Mouse (Mus musculus) heart, embryonic 15.5 days (tissue): Measurements from ENCODE around the gene Insm2. TPM values are rescaled to one million over a fixed set of nuclear protein-coding genes. Genes with fewer than 3 reads are reported as not detected.
"Not testable (repeated sequence)": the region's sequence is repeated elsewhere in the genome, so short reads cannot be mapped to it uniquely, and the experiment has no call there.

Experiments
- ATAC-seq: fragments of 200-750 bp; cut with Nextera tagmentation; replicated peaks from 2 replicates; pipeline ENCODE4 v1.8.0; 2017; ENCODE audit warnings: low read depth, moderate TSS enrichment; ENCODE audit not compliant: insufficient number of reproducible peaks, insufficient read depth, low FRiP score
- H3K27ac ChIP-seq: fragments of 300-500 bp; sonication (generic); 2 replicates; pipeline ENCODE4 v1.5.1; 2015; ENCODE audit warnings: mild to moderate bottlenecking, inconsistent platforms
- H3K27me3 ChIP-seq: fragments of 300-500 bp; sonication (generic); 2 replicates; pipeline ENCODE4 v1.6.1; 2015; ENCODE audit warnings: inconsistent platforms
- H3K36me3 ChIP-seq: fragments of 300-500 bp; sonication (generic); 2 replicates; pipeline ENCODE4 v1.6.1; 2015; ENCODE audit warnings: mild to moderate bottlenecking, inconsistent platforms
- H3K4me1 ChIP-seq: fragments of 300-500 bp; sonication (generic); replicated peaks from 2 replicates; pipeline ENCODE4 v1.6.1; 2015; ENCODE audit warnings: inconsistent platforms
- H3K4me2 ChIP-seq: fragments of 300-500 bp; sonication (generic); 2 replicates; pipeline ENCODE4 v1.6.1; 2015; ENCODE audit warnings: inconsistent platforms, mild to moderate bottlenecking, moderate library complexity
- H3K4me3 ChIP-seq: fragments of 300-500 bp; sonication (generic); 2 replicates; pipeline ENCODE4 v1.5.1; 2015; ENCODE audit warnings: mild to moderate bottlenecking, inconsistent platforms
- H3K9ac ChIP-seq: fragments of 300-500 bp; sonication (generic); 2 replicates; pipeline ENCODE4 v1.6.1; 2015; ENCODE audit warnings: mild to moderate bottlenecking, inconsistent platforms
- H3K9me3 ChIP-seq: fragments of 300-500 bp; sonication (generic); replicated peaks from 2 replicates; pipeline ENCODE4 v1.6.1; 2016; ENCODE audit warnings: inconsistent platforms
- WGBS: fragments of 180-500 bp; shearing (Covaris S2); methylation state at CpG from one replicate; pipeline ENCODE4 v1.1.7; 2015; ENCODE audit warnings: mixed read lengths; 5-methylcytosine and 5-hydroxymethylcytosine counted together
- polyA plus RNA-seq: library from polyadenylated mRNA; unstranded; fragments of >200 nt; fragmentation: Nextera tagmentation; extraction: Ambion mirVana; gene quantifications from 2 replicates; pipeline ENCODE4 v1.2.1, GENCODE M21; 2015

The Insm2 gene
- polyA plus RNA-seq, result 0.04 and 1.3 TPM in 2 replicates

DNA sequence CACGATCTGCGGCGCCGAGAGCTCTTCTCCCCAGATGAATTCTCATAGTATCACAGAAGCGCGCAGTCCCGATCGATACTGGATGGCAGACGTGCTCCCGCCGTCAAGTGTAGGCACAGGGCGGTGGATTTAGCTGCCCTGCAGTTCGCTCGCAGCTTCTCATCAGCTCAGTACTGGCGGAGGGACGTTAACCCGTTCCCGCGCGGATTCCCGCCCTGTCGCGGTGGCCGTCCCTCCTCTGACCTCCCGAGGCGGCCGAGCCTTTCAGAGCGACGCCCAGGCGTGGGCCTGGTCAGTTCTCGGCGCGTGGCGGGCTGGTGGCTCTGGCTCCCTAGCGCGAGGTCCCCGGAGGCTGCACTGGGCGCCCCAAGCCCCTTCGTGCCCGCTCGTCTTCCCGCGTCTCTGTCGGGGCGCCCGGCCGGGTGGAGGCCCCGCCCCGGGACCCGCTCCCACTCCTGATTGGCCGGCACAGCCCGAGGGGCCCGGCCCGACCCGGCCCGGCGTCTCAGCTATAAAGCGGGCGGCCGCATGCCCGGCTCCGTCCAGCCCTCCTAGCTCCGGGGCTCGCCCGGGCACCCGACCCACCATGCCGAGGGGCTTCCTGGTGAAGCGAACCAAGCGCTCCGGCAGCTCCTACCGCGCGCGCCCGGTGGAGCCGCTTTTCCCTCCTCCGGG, at the start of gene Insm2:
Insm2 (plus strand) TSS at position 541 of the 675 bp plus-strand sequence.
- H3K4me2 ChIP-seq, result peak within 1 kb of the TSS; percentile 80
- peaks cover 5% of the 10 kb centered on the region for H3K36me3 ChIP-seq
- no peak within 1 kb of the TSS for H3K9ac ChIP-seq
- peaks cover 54% of the 10 kb centered on the region for H3K27me3 ChIP-seq
- H3K4me3 ChIP-seq, result peak within 1 kb of the TSS; percentile 49
- peaks cover 25% of the 10 kb centered on the region for H3K4me1 ChIP-seq
- no peaks in the 10 kb centered on the region for H3K9me3 ChIP-seq
- H3K27ac ChIP-seq, result no peak within 1 kb of the TSS
- WGBS, result 1% methylated on average over 72 of the region's 77 CpGs
- ATAC-seq, result peak; percentile 52; the same call in 1 of the 2 replicates

- H3K9ac ChIP-seq, H3K4me3 ChIP-seq, H3K27ac ChIP-seq, H3K36me3 ChIP-seq, ATAC-seq, H3K27me3 ChIP-seq, H3K9me3 ChIP-seq, H3K4me2 ChIP-seq, H3K4me1 ChIP-seq: not testable (repeated sequence)
- WGBS, result 78% methylated on average over 6 of the region's 6 CpGs
Measured at GRCm38 (mm10) chr12:55554901-55555300, 44.3 kb upstream of the Insm2 start.

DNA sequence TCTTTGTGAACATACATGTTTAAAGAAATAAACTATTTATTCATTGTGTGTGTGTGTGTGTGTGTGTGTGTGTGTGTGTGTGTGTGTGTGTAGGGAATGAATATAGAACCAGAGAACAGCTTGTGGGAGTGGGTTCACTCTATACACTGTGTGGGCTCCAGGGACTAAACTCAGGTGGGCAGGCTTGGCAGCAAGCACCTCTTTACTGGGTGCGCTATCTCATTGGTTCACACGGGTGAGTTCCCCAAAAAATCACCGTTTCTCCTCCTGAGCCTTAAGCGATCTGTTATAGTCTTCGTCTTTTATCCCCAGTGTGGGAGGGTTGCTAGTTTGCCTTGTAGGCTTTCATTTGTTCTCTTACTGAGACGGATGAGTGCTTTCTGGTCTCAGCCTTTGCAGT, 41.4 kb upstream of the Insm2 start:
- no peaks in the 10 kb centered on the region for H3K36me3 ChIP-seq
- no peaks in the 10 kb centered on the region for H3K27me3 ChIP-seq
- H3K4me1 ChIP-seq, result no peaks in the 10 kb centered on the region; the same call in 1 of the 2 replicates
- 71% methylated on average over 6 of the region's 6 CpGs for WGBS
- no peak overlapping the region for H3K4me2 ChIP-seq
- no peaks in the 10 kb centered on the region for H3K9me3 ChIP-seq
- H3K9ac ChIP-seq, result no peak overlapping the region
- H3K4me3 ChIP-seq, result no peak overlapping the region
- no peak for ATAC-seq
- H3K27ac ChIP-seq, result no peak overlapping the region

GRCm38 (mm10) chr12:55559184-55559855, 39.9 kb upstream of the Insm2 start:
- WGBS, result 82% methylated on average over 12 of the region's 12 CpGs
- Histone ChIP-seq H3K9me3 (no peaks in the 10 kb centered on the region), H3K4me2 (no peak overlapping the region), H3K4me3 (no peak overlapping the region), H3K27me3 (no peaks in the 10 kb centered on the region), H3K27ac (no peak overlapping the region), H3K9ac (no peak overlapping the region), H3K36me3 (no peaks in the 10 kb centered on the region), H3K4me1 (no peaks in the 10 kb centered on the region; the same call in 1 of the 2 replicates)
- no peak for ATAC-seq

DNA sequence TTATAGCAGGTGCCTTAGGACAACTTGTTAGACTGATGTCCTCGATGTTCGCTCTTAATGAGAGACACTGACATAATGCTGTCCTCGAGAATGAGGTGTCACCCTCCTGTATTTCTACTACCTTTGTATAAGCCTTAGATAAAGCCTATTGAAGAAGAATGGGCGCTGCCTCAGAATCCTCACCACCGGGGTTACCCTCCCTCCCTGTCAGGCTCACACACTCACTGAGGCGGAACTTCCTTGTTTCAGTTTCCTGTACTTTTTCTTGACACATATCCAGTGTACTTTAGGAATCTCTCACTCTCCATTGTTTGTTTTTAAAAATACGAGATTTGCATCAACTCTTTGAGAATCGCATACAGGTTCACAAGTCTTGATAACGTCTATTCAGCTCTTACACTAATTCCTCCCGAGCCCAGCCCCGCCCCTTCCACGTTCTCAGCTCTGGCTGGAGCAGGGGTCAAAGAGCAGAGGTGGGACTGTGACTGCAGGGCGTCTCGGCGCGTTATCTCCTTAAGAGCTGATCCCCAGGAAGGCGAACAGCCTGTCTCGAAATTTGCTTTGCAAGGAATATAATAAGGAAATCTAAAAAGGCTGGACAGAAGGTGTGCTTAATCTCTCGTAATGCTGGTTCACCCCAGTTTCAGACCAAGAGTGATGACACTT, 39.1 kb upstream of the Insm2 start:
- H3K4me1 ChIP-seq, result no peaks in the 10 kb centered on the region; the same call in 1 of the 2 replicates
- H3K27ac ChIP-seq, result no peak overlapping the region
- ATAC-seq, result no peak
- H3K9me3 ChIP-seq, result no peaks in the 10 kb centered on the region
- H3K4me2 ChIP-seq, result peak overlapping the region; percentile 66
- peak overlapping the region; percentile 10; the same call in 1 of the 2 replicates for H3K9ac ChIP-seq
- H3K27me3 ChIP-seq, result no peaks in the 10 kb centered on the region
- 14% methylated on average over 19 of the region's 19 CpGs for WGBS
- peak overlapping the region; percentile 45 for H3K4me3 ChIP-seq
- H3K36me3 ChIP-seq, result no peaks in the 10 kb centered on the region

DNA sequence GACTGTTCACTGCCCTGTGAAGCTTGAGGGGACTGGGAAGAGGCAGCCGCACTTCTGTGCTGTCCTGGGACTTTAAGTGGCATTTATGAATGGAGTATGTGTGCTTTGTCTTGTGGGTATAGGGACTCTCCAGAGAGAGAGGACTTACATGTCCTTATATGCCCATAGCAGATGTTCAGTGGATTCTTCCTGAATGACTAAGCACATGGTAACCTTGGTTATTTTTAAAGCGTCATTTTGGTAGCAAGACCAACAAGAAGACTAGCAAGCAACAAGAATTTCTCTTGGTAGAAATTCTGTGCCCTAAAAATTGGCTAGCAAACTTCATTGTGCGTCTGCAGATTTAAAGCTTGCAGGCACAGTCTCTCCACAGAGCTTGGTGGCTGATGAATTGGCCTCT, 35.5 kb upstream of the Insm2 start:
- Histone ChIP-seq H3K9ac (no peak overlapping the region), H3K36me3 (no peaks in the 10 kb centered on the region), H3K4me3 (no peak overlapping the region), H3K27ac (no peak overlapping the region), H3K9me3 (no peaks in the 10 kb centered on the region), H3K4me1 (no peaks in the 10 kb centered on the region; the same call in 1 of the 2 replicates), H3K27me3 (no peaks in the 10 kb centered on the region), H3K4me2 (no peak overlapping the region)
- WGBS, result 90% methylated on average over 3 of the region's 3 CpGs
- ATAC-seq, result no peak

DNA sequence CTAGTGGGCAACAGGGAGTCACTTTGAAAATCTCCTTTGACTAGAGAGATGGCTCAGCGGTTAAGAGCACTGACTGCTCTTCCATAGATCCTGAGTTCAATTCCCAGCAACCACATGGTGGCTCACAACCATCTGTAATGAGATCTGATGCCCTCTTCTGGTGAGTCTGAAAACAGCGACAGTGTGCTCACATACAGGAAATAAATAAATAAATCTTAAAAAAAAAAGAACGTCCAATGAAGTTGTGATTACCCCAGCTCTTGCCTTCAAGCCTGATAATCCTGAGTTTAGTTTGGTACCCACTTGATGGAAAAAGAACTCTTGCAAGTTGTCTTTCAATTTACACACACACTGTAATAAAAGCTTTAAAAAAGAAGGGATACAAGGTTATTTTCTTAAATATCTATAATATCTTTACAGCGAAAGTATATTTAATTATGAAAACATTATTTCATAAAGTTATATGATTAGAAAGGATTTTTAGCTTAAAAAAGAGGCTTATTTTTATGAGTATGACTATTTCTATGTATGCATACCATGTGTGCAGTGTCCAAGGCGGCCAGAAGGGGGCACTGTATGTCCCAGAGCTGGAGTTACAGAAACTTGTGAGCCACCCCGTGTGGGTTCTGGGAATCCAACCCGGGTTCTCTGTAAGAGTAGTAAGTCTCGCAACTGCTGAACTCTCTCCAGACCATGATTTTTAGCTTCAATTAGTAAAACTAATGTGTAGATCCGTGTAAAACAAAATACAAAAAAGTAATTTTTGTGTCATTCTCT, 34.9 kb upstream of the Insm2 start:
- no peaks in the 10 kb centered on the region for H3K9me3 ChIP-seq
- no peaks in the 10 kb centered on the region for H3K36me3 ChIP-seq
- ATAC-seq, result no peak
- H3K9ac ChIP-seq, result no peak overlapping the region
- 85% methylated on average over 9 of the region's 9 CpGs for WGBS
- no peaks in the 10 kb centered on the region for H3K27me3 ChIP-seq
- no peak overlapping the region for H3K27ac ChIP-seq
- H3K4me3 ChIP-seq, result no peak overlapping the region
- no peaks in the 10 kb centered on the region; the same call in 1 of the 2 replicates for H3K4me1 ChIP-seq
- H3K4me2 ChIP-seq, result no peak overlapping the region

DNA sequence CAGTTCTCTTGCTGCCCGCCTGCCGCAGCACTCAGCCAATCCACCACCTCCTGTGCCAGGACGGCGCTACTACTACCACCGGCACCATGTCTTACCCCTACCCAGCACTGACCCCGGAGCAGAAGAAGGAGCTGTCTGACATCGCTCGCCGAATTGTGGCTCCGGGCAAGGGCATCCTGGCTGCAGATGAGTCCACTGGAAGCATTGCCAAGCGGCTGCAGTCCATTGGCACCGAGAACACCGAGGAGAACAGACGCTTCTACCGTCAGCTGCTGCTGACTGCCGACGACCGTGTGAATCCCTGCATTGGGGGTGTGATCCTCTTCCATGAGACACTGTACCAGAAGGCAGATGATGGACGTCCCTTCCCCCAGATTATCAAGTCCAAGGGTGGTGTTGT, 34.0 kb upstream of the Insm2 start, which contains the start of gene Aldoart2:
Aldoart2 (plus strand) TSS at position 34 of the 400 bp plus-strand sequence.
- Histone ChIP-seq H3K36me3 (no peaks in the 10 kb centered on the region), H3K4me2 (no peak within 1 kb of the TSS), H3K27ac (no peak within 1 kb of the TSS), H3K9ac (no peak within 1 kb of the TSS), H3K27me3 (no peaks in the 10 kb centered on the region), H3K9me3 (no peaks in the 10 kb centered on the region), H3K4me3 (no peak within 1 kb of the TSS), H3K4me1 (no peaks in the 10 kb centered on the region; the same call in 1 of the 2 replicates)
- WGBS, result 93% methylated on average over 19 of the region's 19 CpGs
- no peak for ATAC-seq

DNA sequence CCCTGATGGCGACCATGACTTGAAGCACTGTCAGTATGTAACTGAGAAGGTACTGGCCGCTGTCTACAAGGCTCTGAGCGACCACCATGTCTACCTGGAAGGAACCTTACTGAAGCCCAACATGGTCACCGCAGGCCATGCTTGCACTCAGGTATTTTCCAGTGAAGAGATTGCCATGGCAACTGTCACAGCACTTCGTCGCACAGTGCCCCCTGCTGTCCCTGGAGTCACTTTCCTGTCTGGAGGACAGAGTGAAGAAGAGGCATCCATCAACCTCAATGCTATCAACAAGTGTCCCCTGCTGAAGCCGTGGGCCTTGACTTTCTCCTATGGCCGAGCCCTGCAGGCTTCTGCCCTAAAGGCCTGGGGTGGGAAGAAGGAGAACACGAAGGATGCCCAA, 33.4 kb upstream of the Insm2 start:
- Histone ChIP-seq H3K36me3 (no peaks in the 10 kb centered on the region), H3K9me3 (no peaks in the 10 kb centered on the region)
- 74% methylated on average over 9 of the region's 9 CpGs for WGBS

DNA sequence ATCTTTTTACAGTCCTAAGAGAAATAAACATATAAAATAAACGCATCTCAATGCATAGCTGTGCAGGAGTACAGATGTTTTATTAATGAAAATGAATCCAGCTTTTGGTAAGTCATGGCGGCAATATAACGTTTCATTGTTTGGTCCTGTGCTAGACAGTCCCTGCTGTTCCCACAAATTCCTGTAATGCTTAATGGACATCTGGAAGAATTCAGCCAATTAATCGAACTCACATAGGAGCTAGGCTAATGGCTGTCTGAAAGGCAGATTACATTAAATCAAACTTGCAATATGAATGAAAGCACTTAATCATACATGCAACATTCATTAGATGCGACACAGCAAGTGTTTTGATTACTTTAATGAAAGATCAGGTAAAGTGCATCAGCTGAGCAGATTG, 32.4 kb upstream of the Insm2 start:
- no peak overlapping the region for H3K27ac ChIP-seq
- H3K9me3 ChIP-seq, result no peaks in the 10 kb centered on the region
- no peak overlapping the region for H3K4me2 ChIP-seq
- no peak for ATAC-seq
- H3K27me3 ChIP-seq, result no peaks in the 10 kb centered on the region
- 78% methylated on average over 5 of the region's 5 CpGs for WGBS
- H3K36me3 ChIP-seq, result no peaks in the 10 kb centered on the region
- no peaks in the 10 kb centered on the region for H3K4me1 ChIP-seq
- no peak overlapping the region for H3K9ac ChIP-seq
- H3K4me3 ChIP-seq, result no peak overlapping the region

More for the DNA sequence above, 33.4 kb upstream of the Insm2 start:
- Histone ChIP-seq H3K4me2 (no peak overlapping the region), H3K4me3 (no peak overlapping the region), H3K9ac (no peak overlapping the region), H3K4me1 (no peaks in the 10 kb centered on the region), H3K27ac (no peak overlapping the region), H3K27me3 (no peaks in the 10 kb centered on the region)
- ATAC-seq, result no peak

GRCm38 (mm10) chr12:55568466-55568865, 30.8 kb upstream of the Insm2 start:
- 82% methylated on average over 3 of the region's 3 CpGs for WGBS

More at GRCm38 (mm10) chr12:55568466-55568865, 30.8 kb upstream of the Insm2 start:
- no peaks in the 10 kb centered on the region for H3K9me3 ChIP-seq
- H3K4me3 ChIP-seq, result no peak overlapping the region
- no peak overlapping the region for H3K9ac ChIP-seq
- no peaks in the 10 kb centered on the region for H3K36me3 ChIP-seq
- H3K27me3 ChIP-seq, result no peaks in the 10 kb centered on the region
- no peak for ATAC-seq
- H3K27ac ChIP-seq, result no peak overlapping the region
- H3K4me1 ChIP-seq, result no peaks in the 10 kb centered on the region
- H3K4me2 ChIP-seq, result no peak overlapping the region
